Comparison of ENCODE assay signal across 9 mouse cellular contexts in the genomic region with DNA sequence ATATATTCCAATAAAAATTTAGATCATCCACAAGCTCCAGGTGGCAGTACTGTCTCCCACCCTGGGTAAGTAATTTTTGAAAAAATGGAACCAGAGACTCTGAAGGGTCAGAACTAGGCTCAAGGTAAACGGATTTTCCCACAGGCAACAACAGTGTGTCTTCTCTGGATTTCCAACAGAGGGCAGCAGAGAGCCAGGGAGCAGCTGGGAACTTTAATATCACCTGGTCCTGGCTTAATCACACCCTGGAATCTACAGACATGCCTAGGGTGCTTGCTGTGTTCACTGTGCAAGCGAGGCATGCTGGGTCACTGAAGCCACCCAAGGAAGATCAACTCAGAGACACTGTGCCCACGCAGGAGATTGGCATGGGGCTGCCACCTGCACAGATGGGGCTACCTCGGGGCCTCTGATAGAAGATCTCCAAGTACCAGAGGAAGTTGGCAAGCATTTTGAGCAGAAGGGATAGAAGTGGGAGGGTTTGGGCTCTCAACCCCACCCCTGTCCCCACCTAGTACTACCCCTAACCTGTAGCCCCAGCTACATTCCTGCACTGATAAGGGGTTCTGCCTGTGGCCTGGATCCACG. TPM values are rescaled to one million over a fixed set of nuclear protein-coding genes. Genes with fewer than 3 reads are reported as not detected.
DNase-seq lines count a peak whose midpoint lies in the region; ATAC-seq lines count a peak whose summit lies in the region.
"Had no signal": no experiment of that assay in that cellular context is flagged by ENCODE, and none has a peak within 500 bp of the region (broad histone marks: within the 10 kb centered on the region; RNA-seq: fewer than 3 reads in every experiment).

No protein-coding gene starts in this region.

- no peak overlapping the region for H3K4me3 ChIP-seq in hindbrain, embryonic 11.5 days (ENCODE audit: low read depth, low read length)
- H3K4me3 ChIP-seq in hindbrain, embryonic 13.5 days: no peak overlapping the region
- H3K4me3 ChIP-seq in limb, embryonic 11.5 days (ENCODE audit: low read depth, low read length): no peak overlapping the region
- H3K4me3 ChIP-seq: erythroblast, embryonic 14.5 days had no signal

- H3K9me3 ChIP-seq in hindbrain, embryonic 11.5 days (ENCODE audit: control insufficient read depth, low read length): no peaks in the 10 kb centered on the region
- H3K9me3 ChIP-seq in hindbrain, embryonic 13.5 days: no peaks in the 10 kb centered on the region
- H3K9me3 ChIP-seq in limb, embryonic 11.5 days (ENCODE audit: control insufficient read depth, low read length): no peaks in the 10 kb centered on the region

- no peak for ATAC-seq in hindbrain, embryonic 11.5 days (ENCODE audit: low FRiP score)
- ATAC-seq in hindbrain, embryonic 13.5 days (ENCODE audit: low FRiP score): no peak
- no peak for ATAC-seq in limb, embryonic 11.5 days (ENCODE audit: insufficient number of reproducible peaks, low FRiP score, low TSS enrichment, low read depth)

- no peaks in the 10 kb centered on the region for H3K4me1 ChIP-seq in hindbrain, embryonic 11.5 days (replicated peaks; ENCODE audit: control insufficient read depth, insufficient read depth, low read length)
- peaks cover 19% of the 10 kb centered on the region for H3K4me1 ChIP-seq in hindbrain, embryonic 13.5 days (replicated peaks)
- peaks cover 3% of the 10 kb centered on the region; the same call in 1 of the 2 replicates for H3K4me1 ChIP-seq in limb, embryonic 11.5 days (ENCODE audit: control insufficient read depth, insufficient read depth, low read length)

- H3K9ac ChIP-seq in hindbrain, embryonic 11.5 days (ENCODE audit: low read depth, low read length): no peak overlapping the region
- no peak overlapping the region for H3K9ac ChIP-seq in hindbrain, embryonic 13.5 days
- H3K9ac ChIP-seq in limb, embryonic 11.5 days (ENCODE audit: low read length): no peak overlapping the region

- H3K4me2 ChIP-seq in hindbrain, embryonic 11.5 days (replicated peaks; ENCODE audit: low read depth, low read length): no peak overlapping the region
- no peak overlapping the region for H3K4me2 ChIP-seq in hindbrain, embryonic 13.5 days
- H3K4me2 ChIP-seq in limb, embryonic 11.5 days (ENCODE audit: low read depth, severe bottlenecking): no peak overlapping the region

- no peaks in the 10 kb centered on the region for H3K36me3 ChIP-seq in hindbrain, embryonic 11.5 days (ENCODE audit: control insufficient read depth, insufficient read depth, low read length)
- no peaks in the 10 kb centered on the region for H3K36me3 ChIP-seq in hindbrain, embryonic 13.5 days
- no peaks in the 10 kb centered on the region for H3K36me3 ChIP-seq in limb, embryonic 11.5 days (ENCODE audit: control insufficient read depth, insufficient read depth, low read length)

- no peaks in the 10 kb centered on the region for H3K27me3 ChIP-seq in hindbrain, embryonic 11.5 days (ENCODE audit: control insufficient read depth, insufficient read depth, low read length)
- H3K27me3 ChIP-seq in hindbrain, embryonic 13.5 days: no peaks in the 10 kb centered on the region
- no peaks in the 10 kb centered on the region for H3K27me3 ChIP-seq in limb, embryonic 11.5 days (ENCODE audit: control insufficient read depth, insufficient read depth, low read length)

- no peak overlapping the region for H3K27ac ChIP-seq in hindbrain, embryonic 11.5 days (ENCODE audit: low read depth, low read length)
- no peak overlapping the region for H3K27ac ChIP-seq in hindbrain, embryonic 13.5 days
- H3K27ac ChIP-seq in limb, embryonic 11.5 days (replicated peaks; ENCODE audit: low read depth, low read length): no peak overlapping the region

- DNase-seq in hindbrain, embryonic 11.5 days (ENCODE audit: low spot score): peak; percentile 70
- peak; percentile 63 to 66 for DNase-seq in B cell, adult 2 months
- peak; percentile 69 for DNase-seq in R1 (ENCODE audit: low read depth, low spot score)
- peak; percentile 59 for DNase-seq in embryo, embryonic 11 days
- DNase-seq in limb, embryonic 11.5 days (ENCODE audit: low spot score): peak; percentile 77
- DNase-seq in thymus, postnatal 0 days (ENCODE audit: low spot score): peak; percentile 53
- DNase-seq in frontal cortex, postnatal 10 days (ENCODE audit: low spot score in 2 of 2): no peak

- WGBS in hindbrain, embryonic 11.5 days: 41% methylated on average over 5 of the region's 5 CpGs
- WGBS in hindbrain, embryonic 13.5 days: 40% methylated on average over 5 of the region's 5 CpGs
- 42% methylated on average over 5 of the region's 5 CpGs for WGBS in limb, embryonic 11.5 days

RNA-seq across cellular contexts. Expression of a gene that starts 4.6 kb away (rescaled TPM):
- polyA plus RNA-seq in hindbrain, embryonic 11.5 days (2014; fragmentation: Nextera tagmentation; extraction: Ambion mirVana): 2.4 and 2.5 TPM in 2 replicates
- 3.2 and 3.5 TPM in 2 replicates for polyA plus RNA-seq in hindbrain, embryonic 13.5 days (2015; fragmentation: Nextera tagmentation; extraction: Ambion mirVana)
- polyA plus RNA-seq in limb, embryonic 11.5 days (2014; fragmentation: Nextera tagmentation; extraction: Ambion mirVana): 2.3 and 2.7 TPM in 2 replicates
- polyA plus RNA-seq in thymus, postnatal 0 days (2015; fragmentation: Nextera tagmentation; extraction: Ambion mirVana): 2.7 and 4.0 TPM in 2 replicates

RNA-seq across cellular contexts. Expression of a gene that starts 4.6 kb away (rescaled TPM):
- polyA plus RNA-seq in hindbrain, embryonic 11.5 days (2014; fragmentation: Nextera tagmentation; extraction: Ambion mirVana): 45.7 and 49.8 TPM in 2 replicates
- 43.9 and 44.9 TPM in 2 replicates for polyA plus RNA-seq in hindbrain, embryonic 13.5 days (2015; fragmentation: Nextera tagmentation; extraction: Ambion mirVana)
- polyA plus RNA-seq in limb, embryonic 11.5 days (2014; fragmentation: Nextera tagmentation; extraction: Ambion mirVana): 73.3 and 82.3 TPM in 2 replicates
- polyA plus RNA-seq in thymus, postnatal 0 days (2015; fragmentation: Nextera tagmentation; extraction: Ambion mirVana): 86.5 and 92.5 TPM in 2 replicates

RNA-seq across cellular contexts. Expression of a gene that starts 14.1 kb away (rescaled TPM):
- 0.10 and 0.17 TPM in 2 replicates for polyA plus RNA-seq in hindbrain, embryonic 11.5 days (2014; fragmentation: Nextera tagmentation; extraction: Ambion mirVana)
- polyA plus RNA-seq in hindbrain, embryonic 13.5 days (2015; fragmentation: Nextera tagmentation; extraction: Ambion mirVana): 0.32 and 0.50 TPM in 2 replicates
- 0.12 and 0.16 TPM in 2 replicates for polyA plus RNA-seq in limb, embryonic 11.5 days (2014; fragmentation: Nextera tagmentation; extraction: Ambion mirVana)
- polyA plus RNA-seq in thymus, postnatal 0 days (2015; fragmentation: Nextera tagmentation; extraction: Ambion mirVana): 0.24 and 0.42 TPM in 2 replicates

RNA-seq across cellular contexts. Expression of a gene that starts 40.4 kb away (rescaled TPM):
- 0.66 and 0.76 TPM in 2 replicates for polyA plus RNA-seq in hindbrain, embryonic 11.5 days (2014; fragmentation: Nextera tagmentation; extraction: Ambion mirVana)
- 0.38 and 0.43 TPM in 2 replicates for polyA plus RNA-seq in hindbrain, embryonic 13.5 days (2015; fragmentation: Nextera tagmentation; extraction: Ambion mirVana)
- 1.8 and 2.2 TPM in 2 replicates for polyA plus RNA-seq in limb, embryonic 11.5 days (2014; fragmentation: Nextera tagmentation; extraction: Ambion mirVana)
- 0.74 and 0.78 TPM in 2 replicates for polyA plus RNA-seq in thymus, postnatal 0 days (2015; fragmentation: Nextera tagmentation; extraction: Ambion mirVana)

RNA-seq across cellular contexts. Expression of a gene that starts 45.0 kb away (rescaled TPM):
- 11.5 and 13.3 TPM in 2 replicates for polyA plus RNA-seq in hindbrain, embryonic 11.5 days (2014; fragmentation: Nextera tagmentation; extraction: Ambion mirVana)
- 16.1 TPM in 2 replicates for polyA plus RNA-seq in hindbrain, embryonic 13.5 days (2015; fragmentation: Nextera tagmentation; extraction: Ambion mirVana)
- polyA plus RNA-seq in limb, embryonic 11.5 days (2014; fragmentation: Nextera tagmentation; extraction: Ambion mirVana): 10.0 and 10.8 TPM in 2 replicates
- 6.7 and 9.0 TPM in 2 replicates for polyA plus RNA-seq in thymus, postnatal 0 days (2015; fragmentation: Nextera tagmentation; extraction: Ambion mirVana)

Comparison
In these comparisons a context has a peak if more than half of its experiments do, and no peak if none do; other contexts are left out.
1. DNase-seq: peak in hindbrain, embryonic 11.5 days (single experiment), B cell, adult 2 months (2 of 2), R1 (single experiment), embryo, embryonic 11 days (single experiment), limb, embryonic 11.5 days (single experiment) and thymus, postnatal 0 days (single experiment); none in frontal cortex, postnatal 10 days (0 of 2).